Mouse (Mus musculus) layer of hippocampus, adult 8-10 months (tissue): ENCODE results near the gene Dusp12. TPM values are rescaled to one million over a fixed set of nuclear protein-coding genes. Genes with fewer than 3 reads are reported as not detected.
A peak's percentile ranks its signal among the peaks of the same experiment; 100 is the strongest.

Source experiments
- DNase-seq, 2 experiments: peaks; one replicate each; pipeline ENCODE4 v3.0.0; 2022; ENCODE audit warnings: low spot score in 2 of 2
- total RNA-seq, 4 experiments: library from RNA; stranded (reverse); gene quantifications; 2 replicates each; pipeline ENCODE4 v1.2.4; 2022

Dusp12 gene
- total RNA-seq, 4 experiments from 2014 or later = 15.0 to 24.3 (median 19.4) TPM

DNA sequence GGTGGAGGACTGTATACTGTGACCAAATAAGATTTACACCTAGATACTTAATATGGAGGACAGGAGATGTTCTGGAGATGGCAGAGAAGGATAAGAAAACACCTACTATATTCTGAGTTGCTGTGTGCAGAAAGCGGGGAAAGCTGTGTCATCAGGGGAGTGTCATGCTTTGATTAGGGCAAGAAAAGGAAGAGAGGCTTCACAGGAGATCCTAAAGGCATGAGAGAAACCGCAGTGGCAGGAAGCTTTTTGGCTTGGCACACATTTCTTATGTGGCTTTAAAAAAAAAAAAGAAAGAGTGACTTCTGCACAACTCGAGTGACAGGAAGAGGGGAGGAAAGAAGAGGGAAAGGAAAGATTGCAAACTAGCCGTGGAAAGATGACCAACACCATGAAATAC lies 22.3 kb downstream of the Dusp12 start:
- DNase-seq = no peak

DNA sequence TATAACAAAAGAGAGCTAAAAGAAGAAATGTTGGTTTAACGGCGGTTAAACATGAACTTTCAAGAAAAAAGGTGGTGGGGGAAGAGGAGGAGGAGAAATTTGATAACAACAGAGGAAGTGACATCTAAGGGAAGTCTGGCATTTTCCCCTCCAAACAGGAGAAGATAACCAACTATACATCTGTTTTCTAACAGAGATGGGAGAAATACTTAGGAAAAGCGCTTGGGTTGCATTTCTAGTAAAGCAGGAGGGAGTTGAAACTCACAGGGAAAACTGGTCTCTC lies 23.0 kb downstream of the Dusp12 start:
- DNase-seq = no peak

DNA sequence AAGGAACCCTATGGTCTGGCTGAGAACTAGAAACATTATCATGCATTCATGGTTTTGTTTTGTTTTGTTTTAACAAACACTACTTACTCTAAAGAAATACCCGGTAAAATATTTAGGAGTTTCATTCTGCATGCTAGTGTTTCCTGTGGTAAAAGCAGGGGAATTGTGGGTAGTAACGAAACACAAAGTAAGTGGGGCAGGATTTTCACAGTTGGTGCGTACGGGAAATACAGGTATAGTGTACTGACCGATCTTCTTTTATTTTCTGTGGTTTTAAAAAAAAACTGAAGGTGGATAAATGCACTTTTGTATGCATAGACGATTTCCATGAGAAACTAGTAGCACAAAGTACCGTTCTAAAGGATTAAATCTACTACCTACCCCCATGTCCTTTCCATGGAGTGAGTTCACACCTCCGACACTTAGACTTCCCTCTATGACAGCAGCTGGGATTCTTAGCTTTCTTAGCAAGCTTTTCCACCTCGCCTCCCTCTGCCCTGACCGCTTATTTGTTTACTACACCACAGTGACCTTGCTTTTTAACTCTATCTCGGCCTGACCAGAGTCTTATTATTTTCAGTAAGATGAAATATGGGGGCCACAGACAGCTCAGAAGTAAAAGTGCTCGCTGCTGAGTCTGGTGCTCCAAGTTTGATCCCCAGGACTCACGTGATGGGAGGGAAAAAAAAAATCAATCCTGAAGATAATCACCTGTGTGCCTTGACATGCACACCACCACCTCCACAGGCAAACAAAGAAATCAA lies 23.5 kb downstream of the Dusp12 start:
- DNase-seq = no peak

DNA sequence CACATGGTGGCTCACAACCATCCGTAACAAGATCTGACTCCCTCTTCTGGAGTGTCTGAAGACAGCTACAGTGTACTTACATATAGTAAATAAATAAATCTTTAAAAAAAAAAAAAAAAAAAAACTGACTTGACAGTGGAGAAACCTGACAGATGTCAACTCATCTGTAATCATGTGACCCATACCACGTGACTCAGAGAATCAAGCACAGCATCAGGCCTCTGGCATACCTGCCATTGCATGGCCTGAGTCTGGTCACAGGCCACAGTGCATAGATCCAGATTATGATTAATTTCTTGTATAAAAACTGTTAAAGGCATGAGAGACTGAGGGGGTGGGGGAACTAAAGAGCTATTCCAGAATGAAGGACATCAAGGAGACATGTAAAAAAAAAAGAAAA lies 26.5 kb downstream of the Dusp12 start:
- DNase-seq = no peak

DNA sequence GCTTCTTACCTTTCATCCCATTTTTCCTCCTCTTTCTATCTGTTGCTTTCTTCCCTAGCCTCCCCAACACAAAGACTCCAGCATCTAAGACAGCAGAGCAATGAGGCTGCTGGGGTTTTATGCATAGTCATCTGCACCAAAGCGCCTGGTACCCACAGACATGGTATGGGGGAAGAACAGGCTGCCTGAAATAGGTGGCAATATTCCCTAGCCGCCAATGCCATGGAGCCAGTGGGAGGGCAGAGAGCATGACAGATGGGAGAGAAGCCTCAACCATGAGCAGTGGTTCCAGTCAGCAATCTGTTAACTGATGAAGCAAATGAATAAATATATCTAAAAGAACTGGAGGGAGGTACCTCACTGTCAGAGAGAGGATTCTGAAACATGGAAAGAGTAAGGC lies 28.0 kb downstream of the Dusp12 start:
- peak; percentile 64 to 71 for DNase-seq

DNA sequence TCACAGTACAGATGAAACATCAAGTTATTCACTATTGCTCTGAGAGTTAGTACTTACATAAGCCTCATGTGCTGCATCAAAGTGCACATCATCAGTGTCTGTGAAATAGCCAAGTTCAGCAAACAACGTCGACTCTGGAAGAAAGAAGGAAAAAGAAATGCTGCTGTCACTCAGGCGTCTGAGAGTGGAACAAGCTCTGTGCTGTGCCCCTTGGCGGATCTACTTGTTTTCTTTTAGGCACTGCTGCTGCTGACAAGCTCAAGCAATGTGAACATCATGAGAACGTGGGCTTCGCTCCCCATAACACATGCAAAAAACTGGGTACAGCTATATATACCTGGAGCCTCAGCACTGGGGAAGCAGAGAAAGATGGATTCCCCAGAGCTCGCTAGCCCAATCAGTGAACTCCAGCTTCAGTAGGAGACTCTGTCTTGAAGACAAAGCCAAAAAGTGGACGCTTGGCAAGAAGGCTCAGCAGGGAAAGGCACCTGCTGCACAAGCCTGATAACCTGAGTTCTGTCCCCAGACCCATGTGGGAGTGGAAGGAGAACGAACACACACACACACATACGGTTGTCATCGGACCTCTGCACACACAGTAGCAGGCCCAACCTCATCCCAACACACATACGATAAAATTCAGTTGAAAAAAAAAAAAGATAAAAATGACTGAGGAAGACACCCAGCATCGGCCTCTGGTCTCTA lies 30.1 kb downstream of the Dusp12 start:
- DNase-seq = no peak

DNA sequence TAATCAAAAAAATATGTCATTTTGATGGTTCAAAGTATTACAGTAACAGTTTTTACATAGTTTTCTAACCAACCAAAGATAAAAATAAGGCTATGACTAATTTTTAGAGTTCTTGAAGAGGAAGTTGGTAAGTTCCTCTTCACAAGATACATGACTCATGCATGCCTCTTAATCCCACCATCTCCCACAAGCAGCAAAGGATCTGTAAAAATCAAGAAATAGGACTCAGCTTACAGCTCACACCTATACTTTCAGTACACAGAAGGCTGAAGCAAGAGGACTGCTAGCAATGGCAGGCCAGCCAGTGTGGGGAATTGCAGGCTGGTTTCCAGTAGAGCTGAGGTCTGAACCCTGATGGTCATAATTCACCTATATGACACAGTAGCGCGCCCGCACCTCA lies 31.7 kb downstream of the Dusp12 start:
- no peak for DNase-seq

DNA sequence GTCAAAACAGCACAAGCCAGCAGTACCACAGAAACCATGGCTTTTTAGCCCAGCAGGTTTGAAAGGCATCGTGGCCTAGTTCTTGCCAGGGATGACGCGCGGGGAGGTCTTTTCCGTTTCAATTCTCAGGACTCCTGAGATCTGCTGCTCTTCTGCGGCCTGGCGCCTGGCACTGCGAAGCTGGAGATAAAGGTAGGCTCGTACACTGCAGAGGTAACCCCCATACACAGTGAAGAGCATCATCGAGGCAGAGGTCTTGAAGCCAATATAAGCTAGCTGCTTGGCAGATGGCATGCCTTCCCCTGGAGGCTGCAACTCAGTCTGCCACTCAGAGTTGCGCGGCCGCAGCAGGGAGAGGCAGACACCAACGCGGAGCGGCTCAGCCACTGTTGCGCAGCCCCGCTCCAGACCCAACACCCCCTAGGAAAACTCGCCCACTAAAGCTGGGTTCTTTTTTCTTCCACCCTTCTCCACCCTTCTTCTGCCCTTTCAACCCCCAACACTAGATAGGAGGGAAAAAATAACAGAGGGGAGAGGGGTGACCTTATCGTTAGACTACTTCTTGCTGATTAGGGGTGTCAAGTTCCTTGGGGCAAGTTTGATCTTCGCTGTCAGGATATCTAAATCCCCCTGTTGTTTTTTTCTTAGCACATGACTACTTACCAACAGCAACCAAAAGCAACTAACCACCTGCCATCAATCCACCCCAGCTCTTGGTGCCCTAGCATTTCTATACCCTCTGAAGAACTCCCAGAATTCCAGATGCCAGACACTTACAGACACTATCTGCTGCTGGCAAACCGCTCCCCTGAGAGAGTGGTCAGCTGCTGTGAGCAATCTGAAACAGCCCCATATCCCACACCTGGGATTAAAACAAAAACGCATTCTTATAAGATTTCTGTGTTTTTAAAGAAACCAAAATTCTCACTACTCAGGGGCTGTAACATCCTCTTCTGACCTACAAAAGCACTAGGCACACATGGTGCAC lies 34.4 kb downstream of the Dusp12 start:
- no peak for DNase-seq

DNA sequence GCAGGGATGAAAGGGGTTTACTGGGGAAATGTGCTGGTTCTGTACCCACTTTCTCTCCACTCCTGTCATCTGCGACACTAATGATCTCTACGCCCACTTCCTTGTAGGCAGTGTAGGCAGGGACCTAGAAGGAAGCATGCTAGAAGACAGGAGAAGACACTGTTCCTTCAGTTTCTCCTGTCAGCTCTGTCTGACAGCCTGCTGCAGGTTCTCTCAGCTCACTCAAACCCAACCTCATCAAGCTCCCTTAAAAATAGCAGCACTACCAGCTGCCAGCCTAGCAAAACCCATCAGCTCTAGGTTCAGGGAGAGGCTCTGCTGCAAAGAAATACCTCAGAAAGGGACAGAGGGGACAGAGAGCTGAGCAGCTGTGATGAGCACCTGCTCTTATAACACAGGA lies 35.3 kb downstream of the Dusp12 start:
- DNase-seq = no peak

DNA sequence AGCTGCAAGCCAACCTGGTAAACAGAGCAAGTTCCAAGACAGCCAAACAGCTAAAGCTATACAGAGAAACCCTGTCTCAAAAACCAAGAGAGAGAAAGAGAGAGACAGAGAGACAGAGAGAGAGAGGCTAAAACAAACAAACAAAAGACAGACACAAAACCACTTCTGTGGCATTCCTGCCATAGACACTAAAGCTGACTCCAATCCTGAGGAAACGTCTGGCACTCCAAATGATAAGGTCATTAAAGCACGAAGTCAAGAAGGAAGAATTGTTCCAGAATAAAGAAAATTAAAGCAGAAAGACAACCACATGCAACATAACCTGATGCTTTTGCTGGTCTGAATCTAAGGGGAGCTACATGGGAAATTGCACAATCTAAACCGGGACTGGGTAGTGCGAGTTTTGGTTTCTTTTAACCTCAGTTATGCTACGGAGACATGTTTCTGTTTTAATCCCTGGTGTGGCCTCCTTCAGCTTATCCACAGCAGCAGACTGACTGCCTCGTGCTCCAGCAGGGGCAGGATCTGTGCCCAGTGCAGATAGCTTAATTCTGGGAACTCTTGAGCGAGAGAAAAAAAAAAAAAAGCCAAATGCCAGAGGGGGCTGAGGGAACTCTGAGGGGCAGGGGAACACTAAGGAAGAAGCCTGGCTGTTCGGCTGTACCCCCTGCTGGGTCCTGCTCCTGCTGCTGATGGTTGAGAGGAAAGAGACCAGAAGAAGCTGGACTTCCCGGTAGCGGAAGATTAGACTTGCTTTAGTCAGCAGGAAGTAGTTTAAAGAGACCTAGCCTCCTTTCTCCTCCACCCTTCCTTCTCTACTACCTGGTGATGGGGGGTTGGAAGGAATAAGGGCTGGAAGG lies 39.7 kb downstream of the Dusp12 start:
- no peak for DNase-seq

DNA sequence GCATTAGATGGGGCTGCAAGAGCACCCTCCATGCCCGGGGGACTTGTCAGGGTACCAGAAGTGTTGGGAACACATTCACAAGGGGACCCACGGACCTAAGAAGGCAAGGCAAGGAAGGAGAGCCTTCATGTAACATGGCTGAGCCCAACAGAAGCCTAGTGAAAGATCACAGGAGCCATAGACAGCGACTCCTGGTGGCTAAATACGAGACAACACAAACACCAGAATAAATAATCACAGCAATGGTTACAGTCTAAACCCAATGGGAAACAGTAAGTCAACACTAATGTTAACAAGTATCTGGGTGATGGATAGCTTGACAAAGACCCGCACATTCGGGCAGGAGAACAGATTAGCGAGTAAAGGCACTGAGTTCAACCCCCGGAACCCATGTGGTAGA lies 41.0 kb downstream of the Dusp12 start:
- DNase-seq = no peak

DNA sequence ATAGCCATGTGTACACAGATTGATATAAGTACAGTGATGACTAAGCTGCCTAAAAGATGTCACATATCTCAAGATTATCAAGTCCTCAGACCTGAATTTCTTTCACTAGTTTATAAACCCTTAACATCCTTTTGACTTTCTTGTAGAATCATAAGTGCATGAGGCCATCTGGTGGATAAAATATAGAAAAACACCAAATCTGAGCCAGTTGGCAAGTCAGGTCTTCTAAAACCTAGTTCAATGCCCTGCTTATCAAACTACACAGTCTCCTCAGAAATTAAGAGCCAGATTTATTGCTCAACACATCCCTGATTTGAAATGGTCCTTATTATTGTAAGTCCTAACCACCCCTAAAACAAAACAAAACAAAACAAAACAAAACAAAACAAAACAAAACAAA lies 45.7 kb downstream of the Dusp12 start:
- no peak for DNase-seq

DNA sequence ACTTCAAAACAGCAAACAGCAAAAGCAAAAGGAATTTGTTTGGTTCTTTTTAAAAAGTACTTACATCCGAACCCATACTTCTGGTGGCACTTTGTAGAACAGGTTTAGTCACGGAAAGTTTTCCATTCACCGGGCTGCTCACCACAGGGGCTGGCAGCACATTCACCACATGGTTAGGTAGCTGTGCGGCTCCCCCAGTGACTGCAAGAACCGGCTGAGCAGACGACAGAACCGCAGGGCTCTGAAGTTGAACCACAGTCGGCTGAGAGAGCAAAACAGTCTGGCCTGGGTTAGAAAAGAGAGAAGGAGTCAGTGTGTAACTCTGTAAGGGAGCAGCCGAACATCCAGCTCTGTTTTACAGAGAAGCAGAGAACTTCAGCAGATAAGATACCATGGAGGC lies 50.6 kb downstream of the Dusp12 start:
- DNase-seq = no peak

DNA sequence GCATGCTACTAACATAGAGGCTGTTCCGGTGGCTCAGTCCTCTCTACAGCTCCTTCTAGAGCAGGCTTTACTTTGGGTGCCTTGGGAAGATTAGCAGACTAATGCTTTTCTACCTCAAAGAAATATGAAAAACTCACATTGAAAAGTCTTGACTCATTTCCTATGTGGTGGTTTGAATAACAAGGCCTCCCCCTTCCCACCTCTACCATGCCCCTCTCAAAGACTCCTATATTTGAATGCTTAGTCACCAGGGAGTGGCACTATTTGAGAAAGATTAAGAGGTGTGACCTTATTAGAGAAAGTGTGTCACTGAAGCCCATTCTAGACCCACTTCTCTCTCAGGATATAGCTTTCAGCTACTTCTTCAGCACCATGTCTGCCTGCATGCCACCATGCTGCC lies 55.6 kb downstream of the Dusp12 start:
- DNase-seq = no peak

DNA sequence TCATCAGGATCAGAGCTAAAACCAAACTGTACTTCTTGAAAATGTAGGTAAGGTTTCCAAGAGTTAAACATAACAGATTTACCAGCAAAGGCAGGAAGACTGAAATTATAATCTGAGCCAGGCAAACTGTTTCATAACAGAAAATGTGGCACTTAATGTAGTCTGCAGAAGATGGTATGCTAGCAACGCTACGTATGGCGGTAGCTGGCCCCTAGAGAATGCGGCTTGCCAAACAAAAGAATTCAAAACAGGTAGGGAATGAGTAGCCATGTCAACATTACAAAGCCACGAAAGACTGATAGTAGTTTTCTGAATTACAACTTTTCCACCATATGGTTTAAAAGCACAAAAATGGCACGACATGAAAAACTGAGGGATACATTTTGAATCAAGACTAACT lies 56.0 kb downstream of the Dusp12 start:
- no peak for DNase-seq

Other genes starting within 250 kb of the Dusp12 start
- 10 to 100 TPM; 30.1 to 35.7 (median 33.2) TPM for gene Olfml2b, start 241.0 kb downstream of the Dusp12 start, total RNA-seq
- 10 to 100 TPM; 44.3 to 51.8 (median 48.5) TPM for gene Atf6, start 17.8 kb downstream of the Dusp12 start, total RNA-seq
- 1 to 10 TPM in 1 of 4 experiments, under 1 TPM in 1, not detected in 2; 0.68 to 1.3 TPM for gene Gm26620, start 475 bp downstream of the Dusp12 start, total RNA-seq
- gene Fcrlb, start 27.4 kb upstream of the Dusp12 start, total RNA-seq = under 1 TPM; 0.25 to 0.61 (median 0.41) TPM
- not detected for gene Fcrla, start 42.0 kb upstream of the Dusp12 start, total RNA-seq
- 10 to 100 TPM in 2 of 4 experiments, 1 to 10 TPM in 2; 4.2 to 46.4 (median 21.4) TPM for gene Fcgr2b, start 91.0 kb upstream of the Dusp12 start, total RNA-seq
- 1 to 10 TPM in 2 of 4 experiments, not detected in 2; 1.5 to 1.7 TPM for gene Fcgr4, start 133.4 kb upstream of the Dusp12 start, total RNA-seq
- 10 to 100 TPM; 10.6 to 67.7 (median 34.1) TPM for gene Fcgr3, start 179.4 kb upstream of the Dusp12 start, total RNA-seq
- gene Cfap126, start 228.4 kb upstream of the Dusp12 start, total RNA-seq = 1 to 10 TPM in 2 of 4 experiments, under 1 TPM in 2; 0.43 to 3.1 (median 1.3) TPM